Mouse (Mus musculus) T-helper 2 cell (primary cell): ENCODE measurements at regions not wholly inside any gene's neighbourhood (a gene's known extent, or its start where the extent isn't known, plus 50 kb on each side); places are given as distances from the start of the nearest gene placed in this dataset.

Experiments
- in situ Hi-C: fragments of 300-600 bp; cut with MboI, MseI; formaldehyde crosslinking; loops from one replicate; pipeline ENCODE4 v1.15.1; 2025; ENCODE audit warnings: high pct_unique_total_duplicates

GRCm38 (mm10) chr7:84800966-84801365 is 52.4 kb upstream of the Olfr291 start:
- in situ Hi-C loops, result no loop called here

GRCm38 (mm10) chr7:84794655-84795054 is 58.7 kb upstream of the Olfr291 start:
- in situ Hi-C loops, result no loop called here

- in situ Hi-C loops, result no loop called here
These were observed 74.0 kb upstream of the Olfr291 start for GRCm38 (mm10) chr7:84779276-84779825.

GRCm38 (mm10) chr7:84777696-84778095 is 75.7 kb upstream of the Olfr291 start:
- in situ Hi-C loops, result no loop called here

GRCm38 (mm10) chr7:84756261-84756660 is 66.5 kb upstream of the Zfand6 start:
- in situ Hi-C loops, result no loop called here

GRCm38 (mm10) chr7:84753361-84753760 is 63.6 kb upstream of the Zfand6 start:
- in situ Hi-C loops, result no loop called here

GRCm38 (mm10) chr7:84749434-84750301 is 59.9 kb upstream of the Zfand6 start:
- in situ Hi-C loops, result loop anchor here (25.0 kb wide), 1 partner anchor 862 kb away; the partner anchor contains the start of genes Mesd and Tlnrd1

- in situ Hi-C loops, result loop anchor here (25.0 kb wide), 1 partner anchor 861 kb away; the partner anchor contains the start of genes Mesd and Tlnrd1
These were observed 58.1 kb upstream of the Zfand6 start for GRCm38 (mm10) chr7:84747847-84748246.

GRCm38 (mm10) chr7:84744321-84745070 is 54.7 kb upstream of the Zfand6 start:
- in situ Hi-C loops, result loop anchor here (25.0 kb wide), 1 partner anchor 857 kb away; the partner anchor contains the start of genes Mesd and Tlnrd1

- in situ Hi-C loops, result loop anchor here (25.0 kb wide), 1 partner anchor 853 kb away; the partner anchor contains the start of genes Mesd and Tlnrd1
These were observed 50.2 kb upstream of the Zfand6 start for GRCm38 (mm10) chr7:84739965-84740390.
